Mouse (Mus musculus): ENCODE data around the gene Aaed1. TPM values are rescaled to one million over a fixed set of nuclear protein-coding genes. Genes with fewer than 3 reads are reported as not detected.
"Not testable (repeated sequence)": the region's sequence is repeated elsewhere in the genome, so short reads cannot be mapped to it uniquely, and the experiment has no call there.

Aaed1 gene
- polyA plus RNA-seq, 1 experiment from 2014 or later: 12.8 TPM

DNA sequence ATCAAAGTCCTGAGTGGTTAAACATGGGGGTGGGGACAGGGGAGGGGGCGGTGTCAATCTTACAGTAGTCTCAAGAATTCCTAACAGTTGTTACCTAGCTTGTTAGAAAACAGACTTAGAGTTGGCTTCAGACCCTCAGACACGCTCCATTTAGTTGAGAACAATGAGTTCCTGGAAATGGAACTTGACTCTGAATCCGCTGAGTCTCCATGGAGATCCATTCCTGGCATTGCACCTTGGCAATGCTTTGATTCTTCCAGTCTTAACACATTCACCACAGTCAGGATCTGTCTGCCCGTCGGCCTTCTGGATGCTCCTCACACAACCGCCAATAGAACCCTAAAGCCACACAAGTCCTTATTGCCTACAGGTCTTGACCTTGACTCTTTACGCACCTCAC, 52.6 kb downstream of the Aaed1 start:
- ATAC-seq (replicated peaks): no peak
- H3K27ac ChIP-seq: no peak overlapping the region
- H3K4me1 ChIP-seq: no peaks in the 10 kb centered on the region
- no peak overlapping the region for H3K4me3 ChIP-seq
- WGBS: 70% methylated on average over 7 of the region's 7 CpGs
- no peaks in the 10 kb centered on the region for H3K36me3 ChIP-seq (replicated peaks)
- no peak overlapping the region for H3K9ac ChIP-seq
- H3K4me2 ChIP-seq: no peak overlapping the region
- H3K9me3 ChIP-seq: no peaks in the 10 kb centered on the region
- H3K27me3 ChIP-seq (replicated peaks): no peaks in the 10 kb centered on the region

DNA sequence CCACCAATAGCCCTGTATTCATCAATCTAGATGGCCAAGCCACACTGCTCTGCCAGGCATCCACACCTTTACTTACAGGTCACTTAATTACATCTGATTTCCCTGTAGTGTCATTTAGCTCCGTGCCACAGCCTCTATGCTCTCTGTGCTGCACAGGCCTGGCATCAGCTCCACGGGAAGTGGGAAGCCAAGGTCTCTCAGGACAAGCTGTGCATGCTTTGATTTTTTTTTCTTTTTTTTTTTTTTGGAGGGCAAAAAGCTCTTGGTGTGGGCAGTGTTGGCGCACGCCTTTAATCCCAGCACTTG, 54.0 kb downstream of the Aaed1 start:
- Histone ChIP-seq H3K9me3 (no peaks in the 10 kb centered on the region), H3K9ac (no peak overlapping the region), H3K27me3 (replicated peaks) (no peaks in the 10 kb centered on the region), H3K4me2 (no peak overlapping the region), H3K4me1 (no peaks in the 10 kb centered on the region), H3K4me3 (no peak overlapping the region), H3K36me3 (replicated peaks) (no peaks in the 10 kb centered on the region), H3K27ac (no peak overlapping the region)
- 66% methylated on average over 4 of the region's 4 CpGs for WGBS
- ATAC-seq (replicated peaks): no peak

DNA sequence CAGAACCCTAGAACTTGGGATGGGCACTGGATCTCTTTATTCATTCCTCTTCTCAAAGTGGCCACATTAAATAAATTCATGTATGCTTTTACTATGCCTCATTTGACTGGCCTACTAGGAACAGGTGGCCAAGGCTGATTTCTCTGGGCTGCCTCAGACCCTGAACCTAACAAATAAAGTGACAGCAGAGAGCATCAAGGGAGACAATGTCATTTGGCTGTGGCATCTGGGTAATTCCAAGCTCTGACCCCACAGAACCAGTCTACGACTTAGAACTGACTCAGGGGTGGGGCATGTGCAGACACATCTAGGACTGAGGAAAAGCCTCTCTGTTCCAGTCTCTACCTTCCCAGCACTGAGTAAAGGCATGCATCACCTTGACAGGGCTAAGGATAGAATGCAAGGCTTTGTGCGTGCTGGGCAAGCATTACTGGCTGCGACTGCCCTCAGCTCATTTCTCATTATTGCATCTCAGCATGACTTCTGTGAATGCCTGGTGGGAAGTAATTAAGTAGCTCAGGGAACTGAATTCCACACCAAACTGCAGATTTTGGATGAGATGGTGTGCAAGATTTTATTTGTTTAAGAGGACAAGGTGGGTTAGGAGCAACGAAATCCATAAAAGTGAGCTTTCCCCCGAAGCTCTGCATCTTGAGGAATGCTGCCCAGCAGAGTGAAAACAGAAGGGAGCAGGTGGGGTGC, 54.5 kb downstream of the Aaed1 start:
- no peak overlapping the region for H3K27ac ChIP-seq
- WGBS: 12% methylated on average over 5 of the region's 5 CpGs
- ATAC-seq (replicated peaks): no peak

DNA sequence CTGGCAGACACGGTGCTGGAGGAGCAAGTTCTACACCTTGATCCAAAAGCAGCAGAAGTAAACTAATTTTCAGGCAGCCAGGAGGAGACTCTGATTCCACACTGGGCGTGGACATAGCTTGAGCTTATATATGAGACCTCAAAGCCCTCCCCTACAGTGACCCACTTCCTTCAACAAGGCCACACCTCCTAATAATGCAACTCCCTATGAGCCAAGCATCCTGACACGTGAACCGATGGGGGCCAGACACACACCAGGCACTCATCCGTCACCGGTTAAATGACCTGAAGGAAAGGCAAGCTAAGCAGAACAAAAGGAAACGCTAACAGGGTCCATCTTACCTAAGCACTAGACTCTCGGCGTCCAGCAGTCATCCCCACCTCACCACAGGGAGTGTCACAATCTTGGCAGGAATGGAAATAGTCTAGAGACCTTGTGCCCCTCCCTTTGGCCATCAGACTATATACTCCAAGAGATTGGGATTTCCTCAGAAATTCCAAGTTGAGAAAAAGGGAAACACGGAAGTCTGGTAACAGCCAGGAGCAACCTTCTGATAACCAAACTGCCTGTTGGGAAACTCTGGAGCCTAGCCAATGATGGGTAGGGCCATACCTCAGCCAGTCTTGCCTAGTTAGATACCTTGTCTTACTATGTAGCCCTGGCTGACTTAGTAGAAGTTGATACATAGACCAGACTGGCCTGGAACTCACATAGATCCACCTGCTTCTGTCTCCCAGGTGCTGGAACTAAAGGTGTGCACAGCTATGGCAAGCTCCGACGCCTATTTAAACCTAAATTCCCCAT, 55.3 kb downstream of the Aaed1 start:
- no peak overlapping the region for H3K4me2 ChIP-seq
- H3K9me3 ChIP-seq: no peaks in the 10 kb centered on the region
- no peaks in the 10 kb centered on the region for H3K4me1 ChIP-seq
- no peaks in the 10 kb centered on the region for H3K36me3 ChIP-seq (replicated peaks)
- H3K27ac ChIP-seq: no peak overlapping the region
- H3K4me3 ChIP-seq: no peak overlapping the region
- no peak for ATAC-seq (replicated peaks)
- no peaks in the 10 kb centered on the region for H3K27me3 ChIP-seq (replicated peaks)
- no peak overlapping the region for H3K9ac ChIP-seq
- WGBS: 80% methylated on average over 12 of the region's 12 CpGs

More for the DNA sequence above, 54.5 kb downstream of the Aaed1 start:
- Histone ChIP-seq H3K27me3 (replicated peaks) (no peaks in the 10 kb centered on the region), H3K9me3 (no peaks in the 10 kb centered on the region), H3K9ac (no peak overlapping the region), H3K36me3 (replicated peaks) (no peaks in the 10 kb centered on the region), H3K4me3 (no peak overlapping the region), H3K4me2 (no peak overlapping the region), H3K4me1 (no peaks in the 10 kb centered on the region)

DNA sequence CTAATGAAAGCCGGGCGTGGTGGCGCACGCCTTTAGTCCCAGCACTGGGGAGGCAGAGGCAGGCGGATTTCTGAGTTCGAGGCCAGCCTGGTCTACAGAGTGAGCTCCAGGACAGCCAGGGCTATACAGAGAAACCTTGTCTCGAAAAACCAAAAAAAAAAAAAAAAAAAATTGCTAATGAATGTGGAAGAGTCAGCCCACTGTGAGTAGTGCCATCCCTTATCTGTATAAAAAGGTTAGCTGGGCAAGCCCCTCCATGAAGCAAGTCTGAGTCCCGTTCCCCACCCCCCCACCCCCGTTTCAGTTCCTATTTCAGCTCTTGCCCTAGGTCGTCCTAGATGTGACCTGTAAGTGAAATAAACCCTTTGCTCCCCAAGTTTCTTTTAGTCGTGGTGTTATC, 58.3 kb downstream of the Aaed1 start:
- not testable (repeated sequence) for H3K4me1 ChIP-seq; H3K4me3 ChIP-seq; H3K4me2 ChIP-seq; H3K36me3 ChIP-seq (replicated peaks); H3K27ac ChIP-seq; H3K9ac ChIP-seq; H3K27me3 ChIP-seq (replicated peaks); ATAC-seq (replicated peaks); H3K9me3 ChIP-seq
- WGBS: 83% methylated on average over 11 of the region's 11 CpGs

DNA sequence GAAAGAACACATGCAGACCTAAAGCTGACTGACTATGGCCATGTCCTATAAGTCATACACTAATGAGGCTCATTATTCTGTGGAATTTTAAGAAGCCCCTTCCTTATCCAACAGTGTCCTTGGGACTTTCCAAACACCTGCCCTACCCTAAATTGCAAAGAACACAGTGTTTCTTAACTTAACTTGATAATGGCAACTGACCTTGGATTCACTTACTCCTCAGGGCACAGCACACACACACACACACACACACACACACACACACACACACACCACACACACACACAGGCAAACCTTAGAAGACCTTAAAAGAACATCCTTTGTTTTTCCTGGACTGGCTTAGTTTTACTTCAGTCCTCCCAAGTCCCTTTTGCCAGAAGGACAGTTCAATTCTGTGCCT, 58.8 kb downstream of the Aaed1 start:
- Histone ChIP-seq H3K4me2 (no peak overlapping the region), H3K4me1 (peaks cover 5% of the 10 kb centered on the region), H3K36me3 (replicated peaks) (no peaks in the 10 kb centered on the region), H3K4me3 (no peak overlapping the region), H3K27me3 (replicated peaks) (no peaks in the 10 kb centered on the region), H3K9ac (no peak overlapping the region), H3K27ac (no peak overlapping the region), H3K9me3 (no peaks in the 10 kb centered on the region)
- ATAC-seq (replicated peaks): no peak

DNA sequence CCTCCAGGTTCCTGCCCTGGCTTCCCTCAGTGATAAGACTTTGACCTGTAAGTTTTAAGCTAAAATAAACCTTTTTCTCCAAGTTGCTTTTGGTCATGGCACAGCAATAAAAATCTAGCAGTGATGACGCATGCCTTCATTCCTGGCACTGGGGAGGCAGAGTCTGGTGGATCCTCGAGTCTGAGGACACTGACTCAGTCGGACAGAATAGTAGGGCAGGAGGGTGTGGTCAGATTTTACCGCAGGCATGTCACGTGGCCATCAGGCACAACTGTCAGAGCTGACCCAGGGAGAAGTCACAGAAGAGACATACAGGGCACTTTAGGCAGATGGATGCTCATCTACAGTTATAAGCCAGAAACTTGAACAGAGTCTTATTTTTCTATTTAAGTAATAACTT, 60.4 kb downstream of the Aaed1 start:
- H3K4me3 ChIP-seq: no peak overlapping the region
- no peaks in the 10 kb centered on the region for H3K36me3 ChIP-seq (replicated peaks)
- ATAC-seq (replicated peaks): no peak
- no peaks in the 10 kb centered on the region for H3K9me3 ChIP-seq
- H3K27ac ChIP-seq: no peak overlapping the region
- peaks cover 8% of the 10 kb centered on the region for H3K4me1 ChIP-seq
- 83% methylated on average over 5 of the region's 5 CpGs for WGBS
- H3K4me2 ChIP-seq: no peak overlapping the region
- no peak overlapping the region for H3K9ac ChIP-seq
- no peaks in the 10 kb centered on the region for H3K27me3 ChIP-seq (replicated peaks)

DNA sequence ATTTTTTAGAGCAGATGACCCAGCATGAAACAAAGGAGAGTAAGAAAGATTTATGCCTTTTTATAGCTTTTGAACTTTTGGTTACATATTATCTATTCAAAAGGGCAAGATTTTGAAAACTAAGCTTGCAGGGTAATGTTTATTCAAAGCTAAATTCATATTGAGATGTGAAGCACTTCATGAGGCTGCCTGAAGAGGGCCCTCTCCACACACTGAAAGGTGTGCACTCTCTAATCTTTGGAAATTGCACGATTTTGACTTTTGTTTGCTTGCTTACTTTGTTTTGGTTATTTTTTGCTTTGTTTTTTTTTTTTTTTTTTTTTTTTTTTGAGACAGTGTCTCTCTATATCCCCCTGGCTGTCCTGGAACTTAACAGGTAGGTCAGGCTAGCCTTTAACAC, 62.1 kb downstream of the Aaed1 start:
- 32% methylated on average over 1 of the region's 1 CpGs for WGBS
- Histone ChIP-seq H3K27ac (no peak overlapping the region), H3K4me3 (no peak overlapping the region), H3K4me2 (no peak overlapping the region), H3K9ac (no peak overlapping the region), H3K9me3 (no peaks in the 10 kb centered on the region), H3K36me3 (replicated peaks) (no peaks in the 10 kb centered on the region), H3K4me1 (peaks cover 8% of the 10 kb centered on the region), H3K27me3 (replicated peaks) (no peaks in the 10 kb centered on the region)
- no peak for ATAC-seq (replicated peaks)

DNA sequence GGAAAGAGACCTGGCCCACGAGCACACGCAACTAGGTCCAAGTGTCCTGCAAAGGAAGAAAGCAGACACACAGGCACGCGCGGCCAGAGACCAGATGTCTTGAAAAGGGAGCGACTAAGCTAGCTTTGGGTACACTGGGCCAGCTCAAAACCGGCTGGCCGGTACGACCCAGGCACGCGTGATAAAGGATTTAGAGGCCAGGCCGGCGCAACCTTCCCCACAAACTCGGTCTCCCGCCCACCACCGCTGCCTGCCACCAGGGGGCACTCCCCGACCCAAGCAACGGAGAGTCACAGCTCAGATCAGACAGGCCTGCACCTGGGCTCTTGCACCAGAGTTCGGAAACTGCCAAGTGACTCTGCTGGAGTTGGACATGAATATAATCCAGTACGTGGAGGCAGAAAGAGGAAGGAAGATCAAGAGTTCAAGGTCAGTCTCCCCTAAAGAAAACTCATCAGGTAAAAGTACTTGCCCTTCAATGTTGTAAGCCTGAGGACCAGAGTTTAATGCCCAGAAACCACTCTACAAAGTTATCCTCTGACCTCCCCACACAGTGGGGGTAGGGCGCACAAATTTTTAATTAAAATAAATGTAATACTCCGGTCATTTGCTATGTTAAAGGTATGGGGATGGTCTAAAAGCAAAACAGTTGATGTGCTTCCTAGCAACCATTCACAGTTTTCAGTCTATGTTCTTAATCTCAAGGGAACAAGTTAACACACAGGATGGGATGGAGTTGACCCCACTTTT, 63.6 kb downstream of the Aaed1 start:
- Histone ChIP-seq H3K9me3 (no peaks in the 10 kb centered on the region), H3K36me3 (replicated peaks) (no peaks in the 10 kb centered on the region), H3K27ac (no peak overlapping the region), H3K4me3 (peak overlapping the region; percentile 40), H3K4me2 (peak overlapping the region; percentile 67), H3K4me1 (peaks cover 8% of the 10 kb centered on the region), H3K9ac (peak overlapping the region; percentile 5; the same call in 1 of the 2 replicates), H3K27me3 (replicated peaks) (no peaks in the 10 kb centered on the region)
- WGBS: 7% methylated on average over 22 of the region's 22 CpGs
- ATAC-seq (replicated peaks): peak; percentile 85

DNA sequence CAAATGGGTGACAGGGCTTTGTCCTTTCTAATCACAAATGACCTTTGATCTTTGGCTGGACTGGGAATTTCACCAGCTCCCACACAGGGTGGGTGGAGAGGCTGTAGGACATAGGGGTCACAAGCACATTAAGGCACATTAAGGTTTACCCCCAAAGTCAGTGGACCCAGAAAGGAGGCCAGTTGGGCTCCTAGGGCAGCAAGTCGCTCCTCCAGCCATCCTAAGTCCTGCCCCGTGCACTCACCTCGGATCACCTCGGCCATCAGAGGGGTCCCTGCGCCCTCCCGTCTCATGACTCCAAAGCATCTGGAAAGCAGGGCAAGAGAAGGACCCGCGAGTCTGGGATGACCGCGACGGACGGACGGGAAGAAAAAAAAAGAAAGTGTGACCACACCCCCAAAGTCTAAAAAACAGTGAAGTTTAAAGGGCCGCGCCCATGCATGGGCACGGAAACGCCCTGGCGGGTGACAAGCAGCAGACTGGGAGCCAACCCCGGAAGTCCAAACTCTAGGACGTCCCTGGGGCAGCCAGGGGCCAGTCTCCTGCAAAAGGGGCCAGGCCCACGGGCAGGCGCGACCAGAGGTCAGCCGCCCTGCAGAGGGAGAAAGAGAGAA, 64.2 kb downstream of the Aaed1 start:
- 2% methylated on average over 24 of the region's 24 CpGs for WGBS
- Histone ChIP-seq H3K4me1 (peaks cover 8% of the 10 kb centered on the region), H3K4me2 (peak overlapping the region; percentile 67), H3K27ac (no peak overlapping the region), H3K9ac (peak overlapping the region; percentile 5; the same call in 1 of the 2 replicates), H3K27me3 (replicated peaks) (no peaks in the 10 kb centered on the region), H3K9me3 (no peaks in the 10 kb centered on the region), H3K4me3 (peak overlapping the region; percentile 40), H3K36me3 (replicated peaks) (no peaks in the 10 kb centered on the region)
- peak; percentile 63 for ATAC-seq (replicated peaks)

DNA sequence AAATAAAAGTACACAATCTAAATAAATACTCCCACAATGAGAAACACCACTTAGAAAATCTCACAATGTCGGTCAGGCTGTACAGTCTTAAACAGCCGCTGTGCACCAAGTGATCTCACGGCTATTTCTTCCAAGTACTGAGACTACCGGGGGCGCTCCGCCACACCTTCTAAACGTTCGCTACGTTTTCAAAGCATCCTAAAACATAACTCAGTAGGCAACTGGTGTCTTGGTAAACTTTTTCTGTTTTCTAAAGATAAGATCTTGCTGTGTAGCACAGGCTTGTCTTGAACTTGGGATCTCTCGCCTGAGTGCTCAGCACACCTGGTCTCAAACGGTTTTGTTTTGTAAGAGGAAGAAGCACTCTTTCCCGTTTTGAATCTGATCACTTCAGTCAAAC, 66.4 kb downstream of the Aaed1 start:
- H3K4me3 ChIP-seq: no peak overlapping the region
- no peak for ATAC-seq (replicated peaks)
- H3K27me3 ChIP-seq (replicated peaks): no peaks in the 10 kb centered on the region
- H3K9ac ChIP-seq: no peak overlapping the region
- no peaks in the 10 kb centered on the region for H3K9me3 ChIP-seq
- 89% methylated on average over 12 of the region's 12 CpGs for WGBS
- no peak overlapping the region for H3K27ac ChIP-seq
- H3K4me2 ChIP-seq: no peak overlapping the region
- no peaks in the 10 kb centered on the region for H3K36me3 ChIP-seq (replicated peaks)
- H3K4me1 ChIP-seq: peaks cover 8% of the 10 kb centered on the region

DNA sequence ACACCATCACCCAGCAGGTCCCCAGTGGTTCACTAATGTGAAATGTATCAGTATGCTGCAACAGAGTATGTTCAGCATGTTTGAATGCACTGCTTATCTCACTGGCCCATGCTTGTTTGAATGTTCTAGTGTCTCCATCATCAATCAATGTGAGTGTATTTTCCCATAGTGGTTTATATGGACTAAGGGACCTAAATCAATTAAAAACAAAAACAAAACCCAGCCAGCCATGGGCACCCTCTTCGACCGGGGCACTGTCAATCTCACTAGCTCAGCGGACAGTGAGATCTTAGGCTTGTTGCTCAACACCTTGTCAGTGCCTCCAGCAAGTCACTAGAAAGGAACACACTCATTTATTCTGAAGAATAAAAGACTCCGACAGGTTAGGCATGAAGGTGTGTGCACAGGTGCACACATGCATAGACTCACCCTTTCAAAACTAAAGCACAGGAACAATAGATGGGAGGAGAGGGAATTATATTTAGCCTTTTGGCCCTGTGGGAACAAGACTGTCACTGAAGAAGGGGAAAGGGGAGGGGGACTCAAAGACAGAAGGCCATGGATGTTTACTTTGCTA, 67.7 kb downstream of the Aaed1 start:
- H3K9ac ChIP-seq: no peak overlapping the region
- H3K4me1 ChIP-seq: peaks cover 8% of the 10 kb centered on the region
- no peaks in the 10 kb centered on the region for H3K27me3 ChIP-seq (replicated peaks)
- 91% methylated on average over 4 of the region's 4 CpGs for WGBS
- H3K9me3 ChIP-seq: no peaks in the 10 kb centered on the region
- no peak overlapping the region for H3K4me3 ChIP-seq
- no peaks in the 10 kb centered on the region for H3K36me3 ChIP-seq (replicated peaks)
- no peak overlapping the region for H3K27ac ChIP-seq
- no peak overlapping the region for H3K4me2 ChIP-seq
- no peak for ATAC-seq (replicated peaks)
